Mouse (Mus musculus) lung, adult 18-20 months (tissue): ENCODE measurements at regions not wholly inside any gene's neighbourhood (a gene's known extent, or its start where the extent isn't known, plus 50 kb on each side); places are given as distances from the start of the nearest gene placed in this dataset.
"Not testable (repeated sequence)": the region's sequence is repeated elsewhere in the genome, so short reads cannot be mapped to it uniquely, and the experiment has no call there.

Experiments
- DNase-seq, 2 experiments: peaks; one replicate each; pipeline ENCODE4 v3.0.0; 2022; ENCODE audit warnings: mixed read lengths in 2 of 2

- not testable (repeated sequence) for DNase-seq
These were observed 166.0 kb upstream of the Gm5538 start for GRCm38 (mm10) chr3:59563486-59564006.

DNA sequence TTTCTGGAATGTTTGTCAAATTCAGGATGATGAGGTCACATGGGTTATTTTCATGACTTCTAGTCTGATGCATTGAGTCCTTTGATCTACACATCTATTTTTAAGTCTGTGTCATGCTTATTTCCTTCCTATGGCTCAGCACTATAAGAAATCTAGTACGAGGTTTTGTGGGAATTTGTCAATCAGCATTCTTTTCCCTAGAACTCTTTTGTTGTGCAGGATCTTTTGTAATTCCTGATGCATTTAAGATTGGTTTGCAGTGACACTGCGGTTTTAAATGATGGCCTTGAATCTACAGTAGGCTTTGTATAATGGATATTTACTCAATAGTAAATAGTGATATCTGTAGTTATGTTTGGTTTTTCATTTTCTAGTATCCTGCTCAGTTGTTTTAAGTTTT, 187.0 kb upstream of the Gm5538 start:
- DNase-seq, result no peak

DNA sequence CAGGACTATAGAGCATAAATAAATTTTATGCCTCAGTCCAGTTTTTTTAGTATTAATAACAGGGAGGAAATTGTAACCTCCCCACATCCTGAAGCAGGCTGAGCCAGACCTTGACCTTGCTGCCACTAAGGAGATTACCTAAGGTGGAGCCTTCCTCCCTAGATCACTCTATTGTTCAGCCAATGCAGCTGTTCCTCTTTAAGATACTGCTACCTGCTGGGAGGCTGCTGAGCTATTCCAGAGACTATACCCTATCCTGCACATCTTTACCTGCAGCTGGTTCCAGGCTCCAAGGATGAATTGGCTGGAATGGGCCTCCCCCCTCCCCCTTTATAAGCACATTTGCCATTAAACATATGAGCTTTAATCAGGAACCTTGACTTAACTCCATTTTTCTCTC, 189.0 kb upstream of the Gm5538 start:
- DNase-seq, result not testable (repeated sequence)

DNA sequence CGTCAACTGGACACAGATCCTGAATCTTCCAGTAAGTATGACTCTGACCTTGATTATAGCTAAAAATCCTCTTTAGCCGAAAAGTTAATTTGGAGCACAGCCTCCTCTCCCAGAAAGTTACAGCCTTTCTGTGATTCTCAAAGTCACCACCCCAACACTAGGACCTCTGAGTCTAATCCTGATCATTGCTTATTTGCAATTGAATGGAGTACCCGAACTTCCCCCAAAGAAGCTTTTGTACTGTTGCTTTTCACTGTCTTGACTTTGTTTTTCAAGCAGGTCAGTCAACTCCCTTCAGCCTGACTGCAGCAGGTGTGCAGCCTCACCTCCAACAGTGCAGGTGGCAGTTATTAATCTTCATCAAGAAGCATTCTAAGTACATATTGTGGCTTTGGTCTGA, 189.7 kb upstream of the Gm5538 start:
- DNase-seq, result not testable (repeated sequence)

DNA sequence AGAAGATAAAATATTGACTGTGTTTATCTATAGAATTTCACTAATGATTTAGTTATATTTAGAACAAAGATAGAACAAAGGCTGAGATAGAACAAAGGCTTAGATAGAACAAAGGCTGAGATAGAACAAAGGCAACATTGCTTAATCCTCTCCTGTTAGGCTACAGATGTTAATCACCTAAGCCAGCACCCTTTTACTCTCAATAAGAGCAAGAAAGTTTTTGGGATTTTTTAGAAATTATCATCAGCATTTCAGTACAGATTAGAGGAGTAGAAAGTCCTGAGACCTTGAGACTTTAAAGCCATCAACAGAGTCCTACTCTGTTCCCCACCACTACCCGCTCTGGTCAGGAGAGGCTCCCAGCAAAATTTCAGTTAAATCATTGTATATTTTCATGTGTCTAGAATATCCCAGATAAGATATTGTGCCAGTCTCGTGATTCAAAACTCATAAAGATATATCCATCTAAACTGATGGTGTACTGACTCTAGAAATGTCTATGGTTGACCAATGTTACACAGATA, 187.2 kb upstream of the Igsf10 start:
- DNase-seq, result no peak

DNA sequence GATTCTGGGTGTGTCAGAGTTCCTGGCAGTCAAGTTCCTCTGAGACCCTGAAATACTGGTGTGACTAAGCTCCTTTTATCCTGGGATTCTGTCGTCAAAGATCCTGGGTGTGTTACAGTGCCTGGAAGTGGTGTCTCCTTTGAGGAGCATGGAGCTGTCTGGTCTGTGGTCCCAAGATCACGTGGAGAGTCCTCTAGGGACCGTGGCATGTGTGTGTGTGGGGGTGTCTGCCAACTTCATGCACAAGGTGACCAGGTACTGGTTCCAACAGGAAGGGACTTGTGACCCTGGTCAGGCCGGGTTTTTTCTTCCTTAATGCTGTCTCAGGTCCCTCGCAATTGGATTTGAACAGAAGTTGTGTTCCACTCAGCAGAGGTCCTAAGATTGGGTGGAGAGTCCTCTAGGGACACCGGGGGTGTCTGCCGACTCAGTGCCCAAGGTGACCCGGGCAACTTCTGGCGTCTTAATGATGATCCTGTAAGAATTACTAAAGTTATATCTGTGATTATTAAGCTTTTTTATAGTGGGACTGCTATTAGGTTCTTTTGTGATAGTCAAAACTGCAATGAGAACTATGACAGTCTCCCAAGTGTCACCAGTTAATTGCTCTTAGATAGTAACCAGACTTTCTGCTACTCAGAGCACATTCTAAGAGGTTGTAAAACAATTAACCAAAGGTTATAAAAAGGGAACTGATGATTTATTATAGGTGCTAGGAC, 186.6 kb upstream of the Igsf10 start:
- DNase-seq, result no peak

DNA sequence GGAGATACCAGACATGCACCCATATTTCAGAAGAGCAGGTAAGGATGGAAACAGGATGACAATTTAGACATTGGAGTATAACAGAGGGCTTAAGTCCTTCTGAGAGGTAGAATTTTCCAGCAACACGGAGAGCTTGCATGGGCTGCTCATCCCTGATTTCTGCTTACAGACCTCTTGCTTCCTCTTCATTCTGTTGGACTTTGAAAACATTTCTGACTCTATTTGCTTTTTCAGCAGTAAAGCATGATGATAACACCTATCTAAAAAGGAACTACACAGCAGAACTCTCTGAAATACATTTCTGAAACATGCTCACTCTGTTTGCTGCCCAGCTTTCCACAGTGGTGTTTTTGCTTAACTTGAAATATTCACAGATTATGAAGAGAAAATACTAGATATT, 176.6 kb upstream of the Igsf10 start:
- DNase-seq, result no peak

DNA sequence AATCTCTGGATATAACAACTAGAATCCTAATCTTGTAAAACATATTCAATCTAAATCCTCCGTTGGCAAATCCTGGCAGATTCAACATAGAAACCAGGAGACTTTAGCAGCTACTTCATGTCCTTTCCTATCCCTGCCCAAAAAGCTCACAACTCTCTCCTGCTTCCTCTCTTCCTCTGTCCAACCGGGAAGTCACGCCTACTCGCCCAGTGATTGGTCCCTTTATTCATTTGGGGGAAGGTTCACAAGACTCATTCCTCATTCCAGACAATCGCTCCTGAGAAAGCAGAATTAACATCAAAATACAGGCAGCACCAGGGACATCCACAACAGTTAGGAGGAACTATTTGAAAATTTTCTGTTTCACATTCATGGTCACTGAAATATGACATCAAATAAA, 133.9 kb upstream of the Igsf10 start:
- DNase-seq, result no peak

DNA sequence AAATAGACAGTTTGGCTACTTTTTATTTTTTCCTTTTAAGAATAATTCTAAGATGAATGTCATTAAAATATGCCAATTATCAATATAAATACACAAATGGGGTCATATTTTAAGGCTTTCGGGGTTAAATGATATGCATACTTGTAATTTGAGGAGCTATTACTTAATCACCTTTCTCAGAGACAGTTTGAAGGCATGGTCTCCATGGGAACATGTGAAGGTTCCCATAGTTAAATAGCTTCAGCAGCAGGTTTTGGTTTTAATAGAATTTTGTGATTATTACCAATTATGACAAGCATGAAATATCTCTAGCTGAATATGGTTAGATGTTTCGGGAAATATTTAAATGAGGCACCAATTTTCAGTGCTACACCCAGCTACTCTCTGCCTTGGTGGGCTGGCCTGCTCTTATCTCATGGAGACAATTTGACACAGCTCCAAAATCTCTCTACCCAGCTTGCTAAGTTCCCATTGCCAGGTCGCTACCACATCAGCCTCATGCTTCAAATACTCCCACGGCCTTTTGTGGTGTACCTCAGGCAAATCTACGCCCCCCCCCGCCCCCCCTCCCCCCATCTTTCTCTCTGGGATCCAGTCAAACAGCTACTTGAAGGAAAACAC, 133.4 kb upstream of the Igsf10 start:
- DNase-seq, result no peak

DNA sequence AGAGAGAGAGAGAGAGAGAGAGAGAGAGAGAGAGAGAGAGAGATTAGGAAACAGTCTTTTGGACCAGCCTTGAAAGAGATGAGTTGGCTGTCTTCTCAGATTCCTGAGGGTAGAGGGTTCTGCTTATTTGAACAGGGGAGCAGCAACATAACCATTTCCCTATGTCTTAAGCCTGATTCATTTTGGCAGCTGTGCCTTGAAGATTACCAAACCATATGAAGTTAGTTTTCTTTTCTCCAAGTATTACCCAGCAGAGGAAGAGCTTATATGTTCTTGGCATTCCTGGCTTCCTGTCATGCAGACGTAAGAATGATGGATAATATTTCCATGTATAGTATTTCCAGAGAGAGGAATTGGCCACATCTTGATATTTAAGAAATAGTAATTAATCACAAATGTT, 124.8 kb upstream of the Igsf10 start:
- DNase-seq, result no peak

- no peak for DNase-seq
These were observed 118.4 kb upstream of the Igsf10 start for GRCm38 (mm10) chr3:59462341-59463158.

GRCm38 (mm10) chr3:59456938-59457337, 112.7 kb upstream of the Igsf10 start:
- no peak for DNase-seq

GRCm38 (mm10) chr3:59451084-59451483, 106.9 kb upstream of the Igsf10 start:
- no peak for DNase-seq

GRCm38 (mm10) chr3:59423621-59424020, 79.4 kb upstream of the Igsf10 start:
- no peak for DNase-seq

DNA sequence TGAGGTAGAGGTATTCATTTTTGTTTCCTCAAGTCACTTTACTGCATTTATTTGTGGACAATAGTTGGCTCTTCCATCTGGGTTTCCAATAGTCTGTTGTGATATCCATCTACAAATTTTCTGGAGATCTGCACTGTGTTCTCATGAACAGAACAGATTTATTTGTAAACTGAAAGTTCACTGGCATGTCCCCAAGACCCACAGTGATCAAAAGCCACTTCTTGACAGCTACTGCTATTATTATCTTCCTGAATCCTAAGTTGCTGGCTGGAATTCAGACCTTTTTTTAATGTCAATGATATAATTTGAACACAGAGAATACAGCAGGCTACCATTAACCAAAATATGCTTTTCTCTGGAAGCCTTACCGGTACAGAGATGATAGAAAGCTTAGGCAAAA, 64.9 kb upstream of the Igsf10 start:
- DNase-seq, result no peak

DNA sequence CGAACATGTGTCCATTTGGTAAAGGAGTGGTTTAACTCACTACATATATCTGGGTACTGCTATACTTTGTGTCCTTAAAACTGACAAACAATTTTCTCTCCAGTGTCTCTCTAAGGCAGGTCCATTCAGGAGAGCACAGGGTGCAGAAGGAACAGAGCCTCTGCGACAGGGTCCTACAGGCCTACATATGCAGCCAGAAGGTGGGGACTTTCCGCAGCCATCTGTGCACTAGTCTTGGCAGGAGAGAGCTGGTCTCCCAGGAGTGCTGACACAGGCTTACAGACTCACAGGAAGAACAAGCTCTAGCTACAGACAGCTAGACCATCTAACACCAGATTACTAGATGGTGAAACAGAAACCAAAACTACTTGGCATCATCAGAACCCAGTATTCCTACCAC, 61.8 kb upstream of the Igsf10 start:
- DNase-seq, result no peak

DNA sequence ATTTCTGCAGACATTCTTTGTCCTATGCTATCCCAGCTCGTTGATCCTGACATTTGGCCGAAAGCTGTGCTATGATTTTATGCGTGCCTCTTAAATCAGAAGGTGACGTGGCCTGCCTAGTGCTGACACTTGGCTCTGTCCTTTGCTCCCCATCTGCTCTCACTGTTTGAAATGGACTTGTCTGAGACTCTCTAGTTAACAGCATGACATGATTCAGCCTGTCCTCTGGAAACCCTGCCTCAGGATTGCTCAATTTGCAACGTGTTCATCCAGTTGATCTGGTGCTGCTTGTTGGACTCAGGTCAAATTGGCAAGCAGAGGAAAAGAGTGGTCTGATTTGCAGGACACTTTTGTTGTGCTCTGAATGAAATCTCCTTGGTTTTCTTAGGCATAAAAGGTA, 57.7 kb upstream of the Igsf10 start:
- peak; percentile 56 to 70 for DNase-seq

DNA sequence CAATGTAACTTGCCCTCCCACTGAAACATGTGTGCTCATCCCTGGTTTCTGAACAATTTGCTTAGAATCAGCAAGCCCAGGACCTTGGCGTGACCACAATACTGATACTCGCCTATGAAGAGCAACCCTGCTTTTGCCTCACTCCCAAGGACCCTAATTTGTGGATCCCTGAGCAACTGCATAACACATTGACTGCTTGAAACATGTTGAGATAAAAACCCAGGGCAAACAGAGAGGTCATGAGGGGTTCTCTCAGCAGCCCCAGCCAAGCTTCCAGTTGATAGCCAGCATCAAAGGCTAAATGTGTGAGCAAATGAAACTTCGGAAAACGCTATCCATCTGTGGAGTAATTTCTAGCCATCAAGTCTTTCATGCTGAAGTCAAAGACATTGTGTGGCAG, 57.2 kb upstream of the Igsf10 start:
- no peak for DNase-seq
